Mouse (Mus musculus): ENCODE measurements around the gene Ndrg3. TPM values are rescaled to one million over a fixed set of nuclear protein-coding genes. Genes with fewer than 3 reads are reported as not detected.
"Not testable (repeated sequence)": the region's sequence is repeated elsewhere in the genome, so short reads cannot be mapped to it uniquely, and the experiment has no call there.

Ndrg3 gene
- polyA plus RNA-seq, 1 experiment from 2014 or later: 43.3 TPM

GRCm38 (mm10) chr2:156963891-156964290, 28.0 kb downstream of the Ndrg3 start:
- Histone ChIP-seq H3K4me3 (ENCODE audit: low read depth, low read length) (no peak overlapping the region), H3K36me3 (ENCODE audit: control insufficient read depth, insufficient read depth, low read length) (no peaks in the 10 kb centered on the region), H3K4me2 (ENCODE audit: low read depth, low read length) (no peak overlapping the region), H3K9ac (ENCODE audit: low read depth, low read length) (no peak overlapping the region), H3K4me1 (ENCODE audit: control insufficient read depth, insufficient read depth, low read length) (no peaks in the 10 kb centered on the region), H3K27me3 (replicated peaks; ENCODE audit: control insufficient read depth, insufficient read depth, low read length) (no peaks in the 10 kb centered on the region), H3K27ac (replicated peaks; ENCODE audit: low read depth, low read length) (no peak overlapping the region), H3K9me3 (ENCODE audit: control insufficient read depth, low read length) (no peaks in the 10 kb centered on the region)
- 90% methylated on average over 7 of the region's 7 CpGs for WGBS
- no peak for ATAC-seq (ENCODE audit: low read depth)
- no peak for DNase-seq (ENCODE audit: low spot score)

DNA sequence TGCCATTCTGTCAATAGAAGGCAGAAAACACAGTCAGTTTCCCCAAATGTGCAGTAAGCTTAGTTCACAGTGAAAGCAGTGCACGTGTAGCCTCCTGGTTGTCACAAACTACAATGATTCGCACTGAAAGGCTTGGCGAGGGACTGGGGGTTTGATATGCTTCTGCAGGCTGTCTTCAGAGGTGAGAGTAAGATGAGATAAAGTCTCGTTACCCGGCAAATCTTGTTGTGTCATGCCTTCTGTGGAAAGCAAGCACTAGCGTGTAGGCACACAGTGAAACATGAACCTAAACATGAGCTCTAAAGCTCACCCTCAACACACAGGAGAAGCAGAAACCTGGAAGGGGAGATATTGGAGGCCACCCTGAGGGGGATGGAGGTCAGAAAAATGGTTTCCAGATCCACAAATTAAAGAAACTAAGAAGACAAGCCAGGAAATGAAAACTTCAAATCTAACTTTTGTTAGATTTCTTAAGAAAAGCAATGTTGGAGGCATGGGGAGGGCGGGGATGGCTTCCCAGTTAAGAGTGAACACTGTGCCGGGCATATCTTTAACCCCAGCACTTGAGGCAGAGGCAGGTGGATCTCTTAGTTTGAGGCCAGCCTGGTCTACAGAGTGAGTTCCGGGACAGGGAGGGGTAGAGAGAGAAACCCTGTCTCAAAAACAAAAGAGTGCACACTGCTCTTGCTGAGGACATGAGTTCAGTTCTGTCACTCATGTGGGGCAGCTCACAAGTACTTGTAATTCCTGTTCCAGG, 33.2 kb downstream of the Ndrg3 start:
- Histone ChIP-seq H3K4me2 (ENCODE audit: low read depth, low read length) (no peak overlapping the region), H3K4me3 (ENCODE audit: low read depth, low read length) (no peak overlapping the region), H3K4me1 (ENCODE audit: control insufficient read depth, insufficient read depth, low read length) (no peaks in the 10 kb centered on the region), H3K27me3 (replicated peaks; ENCODE audit: control insufficient read depth, insufficient read depth, low read length) (no peaks in the 10 kb centered on the region), H3K9ac (ENCODE audit: low read depth, low read length) (no peak overlapping the region), H3K36me3 (ENCODE audit: control insufficient read depth, insufficient read depth, low read length) (peaks cover 4% of the 10 kb centered on the region; the same call in 1 of the 2 replicates), H3K27ac (replicated peaks; ENCODE audit: low read depth, low read length) (no peak overlapping the region), H3K9me3 (ENCODE audit: control insufficient read depth, low read length) (no peaks in the 10 kb centered on the region)
- DNase-seq (ENCODE audit: low spot score): peak; percentile 45
- 74% methylated on average over 9 of the region's 9 CpGs for WGBS
- no peak for ATAC-seq (ENCODE audit: low read depth)

- Histone ChIP-seq H3K4me2 (ENCODE audit: low read depth, low read length) (no peak overlapping the region), H3K27me3 (replicated peaks; ENCODE audit: control insufficient read depth, insufficient read depth, low read length) (no peaks in the 10 kb centered on the region), H3K9me3 (ENCODE audit: control insufficient read depth, low read length) (no peaks in the 10 kb centered on the region), H3K4me1 (ENCODE audit: control insufficient read depth, insufficient read depth, low read length) (no peaks in the 10 kb centered on the region), H3K27ac (replicated peaks; ENCODE audit: low read depth, low read length) (no peak overlapping the region), H3K36me3 (ENCODE audit: control insufficient read depth, insufficient read depth, low read length) (peaks cover 4% of the 10 kb centered on the region; the same call in 1 of the 2 replicates), H3K4me3 (ENCODE audit: low read depth, low read length) (no peak overlapping the region), H3K9ac (ENCODE audit: low read depth, low read length) (no peak overlapping the region)
- no peak for DNase-seq (ENCODE audit: low spot score)
- no peak for ATAC-seq (ENCODE audit: low read depth)
- WGBS: 86% methylated on average over 2 of the region's 2 CpGs
Observed at GRCm38 (mm10) chr2:156957035-156957434, 34.8 kb downstream of the Ndrg3 start.

DNA sequence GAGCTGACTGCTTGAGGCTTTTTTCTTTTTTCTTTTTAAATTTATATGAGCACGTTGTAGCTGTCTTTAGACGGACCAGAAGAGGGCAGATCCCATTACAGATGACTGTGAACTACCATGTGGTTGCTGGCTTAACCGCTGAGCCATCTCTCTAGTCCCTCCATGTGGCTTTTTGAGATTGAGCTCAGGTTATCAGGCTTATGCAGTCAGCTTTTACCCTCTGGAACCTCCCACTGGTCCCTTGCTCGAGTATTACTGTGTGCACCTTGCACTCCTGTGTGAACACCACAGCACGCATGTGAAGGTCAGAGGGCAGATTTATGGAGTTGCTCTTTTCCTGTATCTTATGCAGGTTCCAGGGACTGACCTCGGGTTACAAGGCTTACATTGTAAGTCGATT, 35.5 kb downstream of the Ndrg3 start:
- no peaks in the 10 kb centered on the region for H3K9me3 ChIP-seq (ENCODE audit: control insufficient read depth, low read length)
- H3K36me3 ChIP-seq (ENCODE audit: control insufficient read depth, insufficient read depth, low read length): peaks cover 4% of the 10 kb centered on the region; the same call in 1 of the 2 replicates
- no peaks in the 10 kb centered on the region for H3K27me3 ChIP-seq (replicated peaks; ENCODE audit: control insufficient read depth, insufficient read depth, low read length)
- no peak overlapping the region for H3K9ac ChIP-seq (ENCODE audit: low read depth, low read length)
- no peak overlapping the region for H3K4me2 ChIP-seq (ENCODE audit: low read depth, low read length)
- no peak overlapping the region for H3K27ac ChIP-seq (replicated peaks; ENCODE audit: low read depth, low read length)
- WGBS: 69% methylated on average over 7 of the region's 7 CpGs
- ATAC-seq (ENCODE audit: low read depth) (no peak), DNase-seq (ENCODE audit: low spot score) (no peak)
- H3K4me3 ChIP-seq (ENCODE audit: low read depth, low read length): no peak overlapping the region
- no peaks in the 10 kb centered on the region for H3K4me1 ChIP-seq (ENCODE audit: control insufficient read depth, insufficient read depth, low read length)

DNA sequence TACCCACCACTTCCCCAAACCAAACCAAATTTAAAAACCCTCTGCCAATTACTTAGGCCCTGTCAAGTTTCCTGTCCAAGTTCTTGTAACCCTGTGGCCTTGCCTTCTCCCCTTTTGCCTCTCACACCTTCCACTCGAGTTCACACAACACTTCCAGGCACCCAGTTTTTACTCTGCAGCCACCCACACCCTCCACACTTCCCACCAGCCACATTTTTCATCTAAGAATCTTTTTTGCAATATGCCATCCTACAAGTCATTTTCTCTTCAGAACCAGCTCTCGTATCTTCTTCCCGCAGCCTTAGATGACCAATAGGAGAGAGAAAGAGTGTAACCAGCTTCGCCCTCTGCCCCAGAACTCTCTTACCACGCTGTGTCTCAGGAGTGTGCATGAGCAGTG, 37.4 kb downstream of the Ndrg3 start:
- no peak for DNase-seq (ENCODE audit: low spot score)
- no peak overlapping the region for H3K4me2 ChIP-seq (ENCODE audit: low read depth, low read length)
- 88% methylated on average over 5 of the region's 5 CpGs for WGBS
- H3K27ac ChIP-seq (replicated peaks; ENCODE audit: low read depth, low read length): no peak overlapping the region
- peaks cover 4% of the 10 kb centered on the region; the same call in 1 of the 2 replicates for H3K36me3 ChIP-seq (ENCODE audit: control insufficient read depth, insufficient read depth, low read length)
- no peak overlapping the region for H3K9ac ChIP-seq (ENCODE audit: low read depth, low read length)
- H3K4me3 ChIP-seq (ENCODE audit: low read depth, low read length): no peak overlapping the region
- H3K9me3 ChIP-seq (ENCODE audit: control insufficient read depth, low read length): no peaks in the 10 kb centered on the region
- H3K27me3 ChIP-seq (replicated peaks; ENCODE audit: control insufficient read depth, insufficient read depth, low read length): no peaks in the 10 kb centered on the region
- ATAC-seq (ENCODE audit: low read depth): no peak
- H3K4me1 ChIP-seq (ENCODE audit: control insufficient read depth, insufficient read depth, low read length): no peaks in the 10 kb centered on the region

GRCm38 (mm10) chr2:156951301-156952094, 40.4 kb downstream of the Ndrg3 start:
- no peaks in the 10 kb centered on the region for H3K4me1 ChIP-seq (ENCODE audit: control insufficient read depth, insufficient read depth, low read length)
- DNase-seq (ENCODE audit: low spot score) (peak; percentile 14), ATAC-seq (ENCODE audit: low read depth) (no peak)
- no peak overlapping the region for H3K27ac ChIP-seq (replicated peaks; ENCODE audit: low read depth, low read length)
- no peak overlapping the region for H3K4me3 ChIP-seq (ENCODE audit: low read depth, low read length)
- H3K4me2 ChIP-seq (ENCODE audit: low read depth, low read length): no peak overlapping the region
- H3K36me3 ChIP-seq (ENCODE audit: control insufficient read depth, insufficient read depth, low read length): peaks cover 22% of the 10 kb centered on the region; the same call in 1 of the 2 replicates
- H3K9me3 ChIP-seq (ENCODE audit: control insufficient read depth, low read length): no peaks in the 10 kb centered on the region
- H3K27me3 ChIP-seq (replicated peaks; ENCODE audit: control insufficient read depth, insufficient read depth, low read length): no peaks in the 10 kb centered on the region
- H3K9ac ChIP-seq (ENCODE audit: low read depth, low read length): no peak overlapping the region
- WGBS: 88% methylated on average over 10 of the region's 10 CpGs

GRCm38 (mm10) chr2:156950816-156951215, 41.0 kb downstream of the Ndrg3 start:
- Histone ChIP-seq H3K36me3 (ENCODE audit: control insufficient read depth, insufficient read depth, low read length) (peaks cover 26% of the 10 kb centered on the region; the same call in 1 of the 2 replicates), H3K4me1 (ENCODE audit: control insufficient read depth, insufficient read depth, low read length) (no peaks in the 10 kb centered on the region), H3K9ac (ENCODE audit: low read depth, low read length) (no peak overlapping the region), H3K27ac (replicated peaks; ENCODE audit: low read depth, low read length) (no peak overlapping the region), H3K9me3 (ENCODE audit: control insufficient read depth, low read length) (no peaks in the 10 kb centered on the region), H3K4me2 (ENCODE audit: low read depth, low read length) (no peak overlapping the region), H3K4me3 (ENCODE audit: low read depth, low read length) (no peak overlapping the region), H3K27me3 (replicated peaks; ENCODE audit: control insufficient read depth, insufficient read depth, low read length) (no peaks in the 10 kb centered on the region)
- no peak for ATAC-seq (ENCODE audit: low read depth)
- no peak for DNase-seq (ENCODE audit: low spot score)
- WGBS: 92% methylated on average over 3 of the region's 3 CpGs

DNA sequence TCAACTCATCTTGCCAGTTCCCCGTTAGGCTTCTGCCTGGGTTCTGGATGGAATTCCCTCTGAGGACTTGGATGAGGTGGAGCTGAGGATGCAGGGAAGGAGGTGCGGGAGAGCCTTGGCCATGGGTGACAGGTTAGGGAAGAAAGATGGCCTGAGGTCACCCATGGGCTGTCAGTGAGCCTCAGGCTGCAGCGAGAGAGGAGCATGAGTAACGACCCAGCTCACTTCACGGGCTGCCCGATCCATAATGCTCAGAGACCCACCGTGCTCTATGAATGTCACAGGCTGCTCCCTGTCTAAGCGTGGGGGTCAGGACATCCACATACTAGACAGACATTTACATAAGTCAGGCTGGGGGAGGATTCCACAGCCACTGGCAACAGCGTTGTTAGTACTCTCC, 50.3 kb downstream of the Ndrg3 start:
- H3K27me3 ChIP-seq (replicated peaks; ENCODE audit: control insufficient read depth, insufficient read depth, low read length): not testable (repeated sequence)

More for the DNA sequence above, 50.3 kb downstream of the Ndrg3 start:
- not testable (repeated sequence) for ATAC-seq (ENCODE audit: low read depth); H3K9me3 ChIP-seq (ENCODE audit: control insufficient read depth, low read length); DNase-seq (ENCODE audit: low spot score); H3K9ac ChIP-seq (ENCODE audit: low read depth, low read length); H3K4me3 ChIP-seq (ENCODE audit: low read depth, low read length); H3K4me1 ChIP-seq (ENCODE audit: control insufficient read depth, insufficient read depth, low read length); H3K4me2 ChIP-seq (ENCODE audit: low read depth, low read length); H3K27ac ChIP-seq (replicated peaks; ENCODE audit: low read depth, low read length)
- H3K36me3 ChIP-seq (ENCODE audit: control insufficient read depth, insufficient read depth, low read length): peaks cover 39% of the 10 kb centered on the region
- WGBS: 81% methylated on average over 8 of the region's 9 CpGs
